Mouse (Mus musculus): ENCODE measurements around the gene Ubac1. TPM values are rescaled to one million over a fixed set of nuclear protein-coding genes. Genes with fewer than 3 reads are reported as not detected.

Ubac1 gene
- polyA plus RNA-seq, 1 experiment = 79.7 TPM

DNA sequence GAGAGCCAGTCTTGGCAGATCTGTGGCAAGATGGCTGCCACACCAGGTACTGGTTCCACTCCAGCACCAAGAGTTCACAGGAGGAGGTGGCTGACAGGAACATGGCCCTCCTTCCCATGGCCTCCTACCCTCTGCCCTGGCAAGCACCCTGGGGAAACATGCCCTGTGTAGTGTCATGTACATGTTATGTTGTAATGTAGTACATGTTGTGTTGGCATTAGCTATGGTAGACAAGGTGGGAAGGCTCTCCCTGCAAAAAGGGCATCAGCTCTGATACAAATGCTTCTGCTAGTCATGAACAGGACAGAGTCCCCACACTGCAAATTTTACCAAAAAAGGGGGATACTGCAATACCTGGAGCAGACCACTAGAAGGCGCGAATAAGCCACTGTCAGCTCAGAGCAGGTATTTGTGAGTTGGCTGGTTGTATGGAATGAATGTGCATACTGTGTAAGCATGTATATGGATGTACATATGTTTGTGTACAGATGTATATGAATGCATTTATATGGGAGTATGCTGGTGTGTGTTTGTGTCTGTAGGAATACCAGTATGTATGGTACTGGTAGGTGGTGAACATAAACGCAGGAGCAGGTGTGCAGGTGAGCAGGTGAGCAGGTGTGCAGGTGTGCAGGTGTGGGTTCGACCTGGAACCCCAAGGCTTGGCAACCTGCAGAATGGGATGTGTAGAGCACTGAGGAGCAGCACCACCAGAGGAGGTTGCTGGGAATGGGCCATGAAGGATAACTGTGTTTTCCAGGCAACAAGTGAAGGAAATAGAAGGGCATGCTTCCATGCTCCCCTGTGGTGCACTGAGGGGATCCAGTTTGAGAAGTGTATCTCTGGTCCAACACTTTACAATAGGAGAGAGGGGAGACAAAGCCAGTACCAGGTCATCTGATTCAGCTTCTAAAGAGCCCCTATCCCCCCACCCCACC lies 2.9 kb upstream of the Ubac1 start:
- peak in 1 of 2 experiments; percentile 72 for DNase-seq (ENCODE audit: extremely low spot score in 1 of 2, low spot score in 1 of 2)

DNA sequence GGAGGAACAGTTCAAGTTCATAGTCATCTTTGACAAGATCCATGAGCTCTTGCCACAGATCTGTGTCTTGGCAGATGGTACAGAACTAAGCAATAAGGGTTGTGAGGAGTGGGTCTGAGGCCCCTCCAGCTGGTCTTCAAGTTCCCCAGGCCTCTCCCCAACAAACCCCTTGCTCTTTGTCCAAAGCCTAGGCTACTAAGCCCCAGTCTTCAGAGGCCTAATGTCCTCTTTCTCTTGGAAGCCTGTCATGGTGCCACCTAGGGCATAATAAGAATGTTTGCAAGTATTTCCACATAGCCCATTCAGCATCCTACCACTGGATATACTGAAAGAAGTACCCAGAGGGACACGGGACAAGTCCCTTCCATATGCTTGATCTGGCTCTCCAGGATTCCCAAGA lies 1.1 kb upstream of the Ubac1 start:
- DNase-seq (ENCODE audit: extremely low spot score in 1 of 2, low spot score in 1 of 2) = no peak

DNA sequence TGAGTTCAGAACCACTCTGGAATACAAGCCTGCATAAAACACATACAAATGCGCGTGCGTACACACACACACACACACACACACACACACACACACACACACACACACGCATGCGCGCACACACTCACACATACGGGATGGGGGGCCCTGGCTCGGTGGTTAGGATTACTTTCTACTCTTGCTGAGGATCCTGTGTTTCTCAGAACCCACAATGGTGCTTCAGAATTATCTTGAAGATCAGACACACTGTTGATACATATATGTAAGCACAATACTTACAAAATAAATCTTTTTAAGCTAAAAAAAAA lies 665 bp upstream of the Ubac1 start:
- DNase-seq (ENCODE audit: extremely low spot score in 1 of 2, low spot score in 1 of 2) = no peak

DNA sequence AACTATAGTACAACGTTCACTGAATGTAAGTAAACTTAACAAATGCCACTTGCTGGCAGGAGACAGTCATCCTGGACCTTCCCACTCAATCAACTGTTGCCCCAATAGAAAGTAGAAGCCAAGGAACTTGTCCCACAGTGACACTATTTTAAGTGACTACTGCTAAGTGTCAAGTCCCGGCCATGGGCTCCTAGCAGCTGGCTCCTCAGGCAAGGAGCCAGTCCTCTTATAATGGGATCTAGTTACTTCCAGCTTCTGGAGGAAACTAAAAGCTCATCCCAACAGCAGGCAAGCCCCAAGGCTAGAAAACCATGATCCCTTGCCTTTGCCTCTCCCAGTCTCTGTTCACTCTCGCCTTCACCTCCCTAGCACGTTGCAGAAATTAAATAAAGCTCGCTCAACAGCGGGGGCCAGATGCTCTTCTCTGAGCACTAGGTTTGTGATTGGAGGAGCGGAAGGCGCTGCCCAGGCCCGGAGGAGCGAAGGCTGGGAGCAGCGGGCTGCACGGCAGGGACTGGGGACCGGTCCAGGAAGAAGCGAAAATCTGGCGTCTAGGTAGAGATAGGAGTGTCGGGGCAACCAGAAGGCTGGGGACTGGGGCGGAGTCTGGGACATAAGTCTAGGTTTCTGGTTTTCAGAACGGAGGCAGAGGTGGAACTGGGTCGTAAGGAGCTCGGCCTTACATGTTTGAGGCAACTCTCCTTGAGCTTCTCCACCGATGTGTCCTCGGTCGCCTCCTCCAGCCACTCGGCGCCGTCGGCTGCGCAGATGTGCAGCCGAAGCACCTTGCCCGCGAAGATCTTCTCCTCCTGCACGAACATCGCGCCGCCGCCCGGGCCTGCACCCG lies 610 bp downstream of the Ubac1 start:
- DNase-seq (ENCODE audit: extremely low spot score in 1 of 2, low spot score in 1 of 2) = peak; percentile 12 to 65

DNA sequence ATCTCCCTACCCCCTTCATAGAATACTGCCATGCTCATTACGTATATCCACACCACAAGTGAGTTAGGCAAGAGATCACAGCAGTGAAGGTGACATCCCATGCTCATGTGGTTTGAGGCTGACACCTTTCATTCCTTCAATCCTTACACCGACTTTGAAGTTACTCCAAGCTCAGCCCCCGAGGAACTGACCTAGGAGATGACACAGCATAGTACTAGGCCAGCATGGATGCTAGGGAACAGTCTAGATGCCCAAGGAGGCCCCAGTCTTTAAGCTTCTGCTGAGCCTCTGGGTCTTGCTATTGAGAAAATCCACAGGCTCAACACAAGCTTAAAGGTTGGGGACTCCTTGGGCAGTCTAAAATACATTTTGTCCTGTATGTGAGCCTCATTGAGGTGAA lies 1.6 kb downstream of the Ubac1 start:
- no peak for DNase-seq (ENCODE audit: extremely low spot score in 1 of 2, low spot score in 1 of 2)

DNA sequence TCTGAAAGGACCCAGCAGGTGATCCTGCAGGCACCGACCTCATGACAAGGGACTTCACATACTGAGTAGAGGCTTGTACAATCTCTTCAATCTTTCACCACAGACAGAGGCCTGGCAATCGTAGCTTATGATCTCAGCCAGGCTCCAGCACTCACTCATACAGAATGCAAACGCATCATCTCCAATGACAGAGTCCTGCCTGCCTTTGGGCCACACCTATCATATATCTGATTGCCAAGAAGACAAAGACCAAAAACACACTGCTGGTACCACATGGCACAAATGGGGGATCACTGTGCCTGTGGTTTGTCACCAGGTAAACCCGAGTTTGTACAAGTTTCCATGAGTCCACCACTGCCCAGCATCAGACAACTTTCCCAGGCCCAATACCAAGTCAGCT lies 4.2 kb downstream of the Ubac1 start:
- no peak for DNase-seq (ENCODE audit: extremely low spot score in 1 of 2, low spot score in 1 of 2)

DNA sequence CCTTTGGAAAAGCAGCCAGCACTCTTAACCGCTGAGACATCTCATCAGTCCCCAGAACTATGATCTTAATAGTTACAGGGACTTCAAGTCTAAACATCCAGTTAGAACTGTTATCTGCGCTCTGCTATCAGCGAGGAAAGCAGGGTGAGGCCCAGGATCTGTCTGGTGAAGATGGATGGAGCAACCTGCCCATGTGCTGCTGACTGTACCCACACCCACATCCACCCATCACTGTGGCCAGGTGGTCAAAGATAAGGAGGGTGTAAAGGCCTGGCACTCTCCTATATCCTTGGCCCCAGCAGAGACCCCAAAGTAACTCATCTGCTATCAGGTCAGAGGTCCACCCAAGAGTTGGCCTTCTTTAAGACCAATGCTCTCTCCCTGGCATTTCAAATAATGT lies 7.9 kb downstream of the Ubac1 start:
- no peak for DNase-seq (ENCODE audit: extremely low spot score in 1 of 2, low spot score in 1 of 2)

DNA sequence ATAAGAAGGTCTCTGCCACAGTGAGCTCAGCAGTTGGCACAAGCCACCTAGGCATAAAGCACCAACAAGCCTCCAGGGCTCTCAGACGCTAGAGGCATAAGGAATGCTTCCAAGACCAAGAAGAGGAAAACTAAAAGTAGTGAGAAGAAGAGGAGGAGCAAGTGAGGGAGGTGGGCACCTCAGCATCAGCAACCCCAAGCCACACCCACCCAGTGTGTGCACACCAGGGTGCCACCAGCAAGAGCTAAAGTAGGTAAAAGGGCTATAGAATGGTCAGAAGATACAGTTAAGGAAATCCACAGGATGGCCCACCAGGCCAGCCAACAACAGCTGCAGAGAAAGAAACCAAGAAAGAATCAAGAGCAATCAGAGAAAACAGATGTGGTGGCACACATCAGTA lies 10.1 kb downstream of the Ubac1 start:
- no peak for DNase-seq (ENCODE audit: extremely low spot score in 1 of 2, low spot score in 1 of 2)

DNA sequence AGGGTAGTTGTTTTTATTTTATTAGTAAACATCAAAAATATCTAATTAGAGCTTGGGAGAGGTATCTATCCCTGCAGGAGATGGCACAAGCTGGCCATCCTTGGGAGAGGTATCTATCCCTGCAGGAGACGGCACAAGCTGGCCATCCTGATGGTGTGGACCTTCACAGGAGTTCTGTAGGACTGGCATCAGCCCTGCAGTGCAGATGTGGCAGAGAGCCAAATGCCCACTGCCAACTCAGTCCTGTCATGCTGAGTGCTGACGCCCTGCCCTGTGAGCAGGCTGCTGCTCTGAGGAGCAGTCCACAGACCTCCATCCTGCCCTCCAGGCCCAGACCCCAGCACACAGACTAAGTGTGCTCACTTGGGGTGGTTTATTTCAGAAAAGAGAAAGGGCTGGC lies 19.5 kb downstream of the Ubac1 start:
- DNase-seq (ENCODE audit: extremely low spot score in 1 of 2, low spot score in 1 of 2) = no peak

DNA sequence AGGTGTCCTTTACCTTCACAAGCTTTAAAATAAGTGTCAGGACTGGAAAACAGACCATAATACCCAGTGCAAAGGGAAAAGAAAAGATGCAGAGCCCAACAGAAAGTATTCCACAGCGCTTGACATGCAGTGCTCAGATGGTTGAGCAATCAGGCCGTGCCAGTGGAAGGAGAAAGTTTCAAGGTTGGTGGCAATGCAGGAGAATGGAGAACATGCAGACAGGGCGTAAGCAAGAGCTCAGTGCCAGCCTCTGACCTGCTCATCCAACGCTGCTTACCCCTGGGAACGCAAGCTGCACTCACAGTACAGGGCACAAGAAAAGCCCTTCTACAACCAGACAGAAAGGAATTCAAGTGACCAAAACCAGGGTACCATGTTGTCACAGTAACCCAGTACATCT lies 20.4 kb downstream of the Ubac1 start:
- DNase-seq (ENCODE audit: extremely low spot score in 1 of 2, low spot score in 1 of 2) = no peak

DNA sequence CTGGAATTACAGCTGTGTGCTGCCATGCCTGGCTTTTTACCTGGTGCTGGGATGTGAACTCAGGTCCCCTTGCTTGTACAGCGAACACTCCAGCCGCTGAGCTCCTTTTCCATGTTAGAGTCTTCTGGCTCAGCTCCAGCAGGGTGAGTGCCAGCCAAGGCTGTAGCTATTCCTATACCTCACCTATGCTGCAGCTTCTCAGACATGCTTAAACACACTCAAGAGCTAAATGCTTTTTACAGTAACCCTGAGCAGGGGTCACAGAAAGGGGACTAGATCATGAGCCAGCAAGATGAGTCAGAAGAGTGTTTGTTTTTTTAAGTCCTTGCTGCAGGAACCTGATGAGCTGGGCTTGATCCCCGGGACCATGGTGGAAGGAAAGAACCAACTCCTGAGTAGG lies 23.8 kb downstream of the Ubac1 start:
- DNase-seq (ENCODE audit: extremely low spot score in 1 of 2, low spot score in 1 of 2) = no peak

DNA sequence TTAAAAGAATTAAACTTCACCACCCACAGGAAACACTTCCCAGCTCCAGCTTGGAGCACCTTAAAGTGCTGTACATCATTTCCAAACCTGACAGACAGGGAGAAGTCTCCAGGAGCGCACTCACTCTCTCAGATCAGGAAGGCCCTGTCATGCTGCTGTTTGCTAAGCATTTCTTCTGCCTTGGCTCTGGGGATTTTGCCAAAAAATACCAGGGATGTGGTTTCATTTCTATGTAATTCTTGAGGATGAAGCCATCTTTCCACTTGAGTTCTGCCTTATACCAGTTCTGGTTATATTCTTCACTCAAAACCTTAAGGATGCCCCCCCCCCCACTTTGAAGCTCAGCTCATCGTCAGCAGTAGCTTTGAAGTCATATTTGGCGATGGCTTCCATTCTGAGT lies 26.8 kb downstream of the Ubac1 start:
- DNase-seq (ENCODE audit: extremely low spot score in 1 of 2, low spot score in 1 of 2) = no peak

DNA sequence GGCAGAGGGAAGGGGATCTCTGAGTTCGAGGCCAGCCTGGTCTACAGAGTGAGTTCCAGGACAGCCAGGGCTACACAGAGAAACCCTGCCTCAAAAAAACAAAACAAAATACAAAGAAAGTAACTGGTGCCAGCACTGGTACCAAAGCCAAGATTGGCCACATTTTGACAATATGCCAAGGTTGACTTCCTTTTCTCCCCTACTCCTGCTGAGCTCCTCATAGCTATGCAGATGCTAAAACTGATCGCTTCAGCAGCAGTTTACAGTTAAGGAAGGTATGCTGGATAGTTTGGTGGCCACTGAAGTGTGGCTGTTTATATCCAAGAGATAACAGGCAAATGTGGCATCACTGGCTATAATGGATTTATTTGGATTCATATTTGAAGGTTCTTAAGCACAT lies 29.3 kb downstream of the Ubac1 start:
- no peak for DNase-seq (ENCODE audit: extremely low spot score in 1 of 2, low spot score in 1 of 2)

DNA sequence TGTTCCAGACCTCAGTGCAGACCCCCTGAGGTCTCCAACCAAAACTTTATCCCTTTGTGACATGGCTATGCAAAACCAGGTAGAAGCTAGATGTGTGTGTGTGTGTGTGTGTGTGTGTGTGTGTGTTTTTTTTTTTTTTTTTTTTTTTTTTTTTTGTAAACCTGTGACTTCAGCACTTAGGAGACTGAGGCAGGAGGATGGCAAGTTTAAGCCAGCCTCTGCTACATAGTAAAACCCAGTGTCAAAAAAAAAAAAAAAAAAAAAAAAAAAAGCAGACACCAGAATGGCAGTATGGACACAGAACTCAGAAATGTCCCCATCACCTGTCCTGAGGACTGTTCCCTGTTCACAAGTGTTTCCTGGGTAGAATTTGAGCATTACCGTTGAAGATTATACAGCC lies 31.9 kb downstream of the Ubac1 start:
- DNase-seq (ENCODE audit: extremely low spot score in 1 of 2, low spot score in 1 of 2) = no peak

DNA sequence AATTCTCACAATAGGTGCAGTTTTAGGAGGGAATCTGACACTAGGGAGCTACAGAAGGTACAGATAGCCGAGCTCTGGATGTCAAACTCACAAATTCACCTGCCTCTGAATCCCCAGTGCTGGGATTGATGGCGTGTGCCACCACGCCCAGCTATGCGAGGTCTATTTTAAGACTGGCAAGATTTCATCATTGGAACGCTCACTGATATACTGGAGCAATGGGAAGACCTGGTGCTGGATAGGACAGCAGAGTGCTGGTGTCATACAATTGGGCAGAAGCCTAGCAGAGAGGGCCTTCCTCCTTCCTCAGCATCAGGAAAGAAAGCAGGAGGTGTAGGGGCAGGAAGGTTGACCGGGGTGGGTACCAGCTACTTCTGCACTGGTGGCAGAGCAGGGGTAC lies 33.7 kb downstream of the Ubac1 start:
- DNase-seq (ENCODE audit: extremely low spot score in 1 of 2, low spot score in 1 of 2) = no peak

DNA sequence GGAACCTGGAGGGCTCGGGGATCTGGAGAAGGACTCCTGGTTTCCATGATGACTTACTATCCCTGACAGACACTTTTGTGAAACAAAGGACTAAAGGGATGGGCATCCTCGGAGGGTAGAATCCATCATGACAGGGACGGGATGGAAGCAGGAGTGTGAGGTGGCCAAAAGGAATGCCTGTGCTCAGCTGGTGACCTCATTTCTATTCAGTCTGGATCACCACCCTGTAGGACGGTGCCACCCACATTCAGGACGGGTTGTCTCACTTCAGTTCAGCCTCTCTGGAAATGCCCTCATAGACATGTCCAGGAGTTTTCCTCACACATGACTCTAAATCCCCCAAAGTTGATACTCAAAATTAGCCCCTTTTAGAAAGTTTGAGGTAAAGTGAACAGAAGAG lies 34.9 kb downstream of the Ubac1 start:
- DNase-seq (ENCODE audit: extremely low spot score in 1 of 2, low spot score in 1 of 2) = no peak

DNA sequence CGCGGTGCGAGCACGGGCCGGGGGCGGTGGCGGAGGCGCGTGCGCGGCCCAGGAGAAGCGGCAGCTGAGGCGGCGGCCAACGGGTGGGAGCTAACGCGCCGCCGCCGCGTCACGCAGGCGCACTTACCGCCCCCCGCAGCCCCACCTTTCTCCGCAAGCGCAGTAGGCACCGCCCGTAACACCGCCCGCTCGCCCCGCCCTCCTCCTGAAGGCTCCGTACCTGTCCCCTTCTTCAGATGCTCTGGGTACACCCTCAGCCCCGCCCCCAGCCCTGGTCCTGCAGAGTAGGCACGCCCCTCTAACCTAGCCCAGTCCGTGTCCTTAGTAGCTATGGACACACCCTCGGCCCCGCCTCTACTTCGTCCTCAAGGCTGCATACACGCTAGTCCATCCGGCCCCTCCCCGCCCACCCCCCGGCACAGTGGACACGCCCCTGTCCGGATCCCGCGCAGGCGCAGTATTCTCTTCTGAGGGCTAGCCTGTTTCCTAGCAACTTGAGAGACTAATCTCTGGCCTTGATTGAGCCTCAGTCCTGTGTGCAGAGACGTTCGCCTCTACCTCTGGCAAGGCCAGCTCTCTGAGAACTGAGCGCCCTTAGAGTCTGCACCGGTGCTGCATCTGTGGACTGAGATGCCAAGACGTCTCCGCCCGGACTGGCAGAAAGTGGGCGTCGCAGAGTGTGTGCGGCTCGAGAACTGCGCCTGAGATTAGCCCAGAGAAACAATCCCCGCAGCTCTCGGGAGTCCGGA lies 38.2 kb downstream of the Ubac1 start, which contains the start of gene Camsap1:
Camsap1 (minus strand) TSS at position 124 of the 749 bp plus-strand sequence.
- DNase-seq (ENCODE audit: extremely low spot score in 1 of 2, low spot score in 1 of 2) = peak; percentile 99

DNA sequence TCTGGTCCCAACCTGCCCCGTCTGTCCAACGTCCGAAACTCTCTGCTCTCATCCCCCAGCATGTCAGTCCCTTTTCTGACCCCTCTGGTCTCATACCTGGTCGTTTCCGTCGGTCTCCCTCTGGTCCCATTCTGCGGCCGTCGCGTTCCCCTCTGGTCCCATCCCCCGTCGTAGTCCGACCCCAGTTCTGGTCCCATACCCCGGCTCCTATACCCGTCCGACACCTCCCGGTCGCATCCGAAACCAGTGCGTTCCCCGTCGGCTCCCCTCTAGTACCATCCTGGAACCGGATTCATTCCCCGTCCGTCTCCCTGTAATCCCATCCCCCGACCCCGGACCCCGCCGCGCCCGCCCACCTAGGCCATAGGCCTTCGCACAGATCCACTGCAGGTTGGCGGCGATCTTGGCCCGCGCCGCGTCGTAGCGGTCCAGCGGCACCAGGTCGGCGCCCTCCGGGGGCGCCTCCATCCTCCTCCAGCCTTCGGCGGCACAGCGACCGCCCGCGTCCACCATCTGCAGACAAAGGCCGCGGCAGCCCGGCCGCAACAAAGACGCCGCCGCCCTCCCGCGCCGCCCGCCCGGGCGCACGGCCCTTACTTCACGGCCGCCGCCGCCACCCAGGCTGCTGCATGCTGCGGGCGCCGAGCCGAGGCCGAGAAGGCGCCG lies 39.0 kb downstream of the Ubac1 start:
- peak in 1 of 2 experiments; percentile 26 for DNase-seq (ENCODE audit: extremely low spot score in 1 of 2, low spot score in 1 of 2)

DNA sequence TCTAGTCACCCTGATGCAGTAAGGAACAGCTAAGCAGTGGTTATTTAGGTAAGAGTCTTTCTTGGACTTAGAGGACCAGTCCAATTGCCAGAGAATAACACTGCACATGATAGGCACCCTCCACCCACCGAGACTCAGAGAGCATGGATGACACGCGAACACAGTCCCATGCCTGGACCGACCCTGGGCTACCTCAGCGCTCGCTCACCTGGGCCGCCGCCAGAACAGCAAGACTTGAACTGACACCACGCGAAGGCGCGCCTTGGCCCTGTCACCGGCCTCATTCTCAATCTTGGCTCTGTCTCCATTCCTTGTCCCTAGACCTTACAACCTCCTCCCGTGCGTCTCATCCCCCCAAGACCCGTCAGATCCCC lies 39.5 kb downstream of the Ubac1 start:
- no peak for DNase-seq (ENCODE audit: extremely low spot score in 1 of 2, low spot score in 1 of 2)

DNA sequence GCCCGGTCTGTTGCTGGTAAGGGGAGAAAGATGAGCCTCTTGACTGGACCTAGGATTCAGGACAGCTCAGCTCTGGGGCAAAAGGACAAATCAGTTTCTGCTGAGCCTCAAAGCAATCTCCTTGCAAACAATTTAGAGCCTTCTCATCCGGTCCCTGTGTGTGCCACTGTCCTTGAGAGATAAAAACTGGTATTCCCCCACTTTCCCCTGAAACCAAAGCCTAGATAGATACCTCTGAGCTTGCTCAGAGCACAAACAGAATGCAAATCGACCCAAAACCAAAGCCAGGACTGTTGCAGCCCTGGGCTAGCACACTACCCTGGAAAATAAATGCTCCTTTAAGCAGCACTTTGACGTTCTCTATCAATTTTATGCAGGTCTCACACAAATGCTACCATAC lies 42.5 kb downstream of the Ubac1 start:
- no peak for DNase-seq (ENCODE audit: extremely low spot score in 1 of 2, low spot score in 1 of 2)

Measured in frontal cortex, adult 2 months (tissue).